Mouse (Mus musculus) spleen, adult 2 months (tissue): Measurements from ENCODE around the gene Chrm4.

Source experiments
- CTCF ChIP-seq: fragments of 200-500 bp; IDR thresholded peaks from 2 replicates; pipeline ENCODE4 v1.5.1; 2011; ENCODE audit warnings: mild to moderate bottlenecking, inconsistent platforms; ENCODE audit not compliant: insufficient read depth, insufficient read length, insufficient replicate concordance; ENCODE audit errors: extremely low read depth
- POLR2A ChIP-seq: fragments of 200-500 bp; IDR thresholded peaks from 2 replicates; pipeline ENCODE4 v1.6.1; 2011; ENCODE audit warnings: low read depth, low read length, inconsistent platforms

DNA sequence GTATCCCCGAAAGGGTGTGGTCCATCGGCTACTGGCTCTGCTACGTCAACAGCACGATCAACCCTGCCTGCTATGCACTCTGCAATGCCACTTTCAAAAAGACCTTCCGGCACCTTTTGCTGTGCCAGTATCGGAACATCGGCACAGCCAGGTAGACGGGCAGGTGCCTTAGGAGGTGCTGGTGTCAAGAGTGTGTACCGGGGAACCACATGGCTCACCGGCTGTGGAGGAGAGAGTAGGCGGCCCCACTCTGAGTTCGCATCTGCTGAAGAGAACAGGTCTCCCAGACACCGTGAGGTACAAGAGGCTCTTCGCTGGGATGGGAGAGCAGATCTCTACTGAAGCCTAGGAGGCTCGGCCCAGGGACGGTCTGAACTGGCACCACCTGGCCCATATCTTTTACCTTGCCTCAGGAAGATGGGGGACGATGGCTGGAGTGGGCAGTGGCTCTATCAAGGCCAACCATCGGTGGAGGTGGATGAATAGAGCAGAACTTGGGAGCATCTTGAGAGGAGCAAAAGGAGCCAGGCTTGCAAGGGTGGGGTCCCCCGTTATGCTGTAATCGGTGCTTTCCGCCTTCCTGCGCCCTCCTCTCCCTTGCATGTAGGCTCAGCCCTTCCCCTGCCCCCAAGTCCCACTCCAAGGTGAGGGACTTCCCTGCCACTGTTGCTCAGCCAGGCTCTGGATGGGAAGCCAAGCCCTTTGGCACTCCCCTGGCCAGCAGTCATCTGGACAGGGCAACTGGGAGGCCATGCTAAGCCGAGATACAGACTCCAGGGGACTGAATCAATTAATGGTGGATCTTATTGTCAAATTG lies 1.7 kb downstream of the Chrm4 start:
- TF ChIP-seq POLR2A (no peak), CTCF (no peak)
